Mouse (Mus musculus) olfactory bulb, adult 2 months (tissue): ENCODE measurements around the gene Susd2.

Source experiments
- CTCF ChIP-seq: fragments of 200-500 bp; IDR thresholded peaks from 2 replicates; pipeline ENCODE4 v1.5.1; 2012; ENCODE audit warnings: low read depth, mild to moderate bottlenecking, low read length, moderate library complexity; ENCODE audit not compliant: insufficient read depth
- POLR2A ChIP-seq: fragments of 200-500 bp; IDR thresholded peaks from 2 replicates; pipeline ENCODE4 v1.6.1; 2012; ENCODE audit warnings: mild to moderate bottlenecking, low read depth, low read length, moderate library complexity; ENCODE audit not compliant: insufficient read depth

- TF ChIP-seq POLR2A (no peak), CTCF (no peak)
Observed at GRCm38 (mm10) chr10:75667911-75668270, 24.1 kb upstream of the Susd2 start.
